Mouse (Mus musculus) G1E-ER4 (cell line): ENCODE data around the gene Col6a3. TPM values are rescaled to one million over a fixed set of nuclear protein-coding genes. Genes with fewer than 3 reads are reported as not detected.

Experiments used
- GATA1 ChIP-seq: IDR thresholded peaks from one replicate; pipeline ENCODE4 v1.8.0; 2012; ENCODE audit warnings: low read length, inconsistent platforms
- polyA plus RNA-seq: library from polyadenylated mRNA; stranded (reverse); fragments of >175 nt; gene quantifications from 2 replicates; pipeline ENCODE4 v1.2.3, GENCODE M21; 2012

The Col6a3 gene
- polyA plus RNA-seq, 1 experiment: not detected

DNA sequence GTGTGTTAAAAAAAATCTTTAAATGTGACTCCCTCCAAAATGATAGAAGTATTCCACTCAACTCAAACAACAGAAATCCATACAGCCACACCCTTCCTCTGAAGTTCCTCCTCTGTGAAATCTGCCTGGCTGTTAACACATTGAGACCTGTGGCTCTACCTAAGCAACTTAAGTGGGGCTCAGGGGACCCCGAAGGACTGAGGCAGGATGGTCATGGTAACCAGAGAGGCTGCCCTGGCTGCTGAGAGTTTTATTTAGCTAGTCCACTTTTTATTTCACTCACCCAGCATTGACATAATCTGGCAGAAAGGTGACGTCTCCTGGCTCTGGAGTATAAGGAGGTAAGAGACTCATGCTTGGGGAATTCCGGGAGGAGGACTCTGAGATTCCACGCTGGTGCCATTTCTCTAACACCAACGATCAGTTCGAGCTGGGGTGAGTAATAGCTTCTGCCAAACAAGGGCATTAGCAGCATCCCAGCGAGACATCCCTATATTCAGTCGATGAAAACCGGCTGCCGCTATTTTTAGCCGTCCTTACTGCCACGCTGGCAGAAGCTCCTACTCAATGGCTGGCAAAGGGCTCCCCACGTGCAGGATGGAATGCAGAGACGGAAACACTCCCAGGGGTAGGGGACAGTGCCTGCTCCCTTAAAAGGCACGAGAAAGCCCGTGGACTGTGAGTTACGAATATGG, 89.8 kb downstream of the Col6a3 start:
- no peak for TF ChIP-seq GATA1

DNA sequence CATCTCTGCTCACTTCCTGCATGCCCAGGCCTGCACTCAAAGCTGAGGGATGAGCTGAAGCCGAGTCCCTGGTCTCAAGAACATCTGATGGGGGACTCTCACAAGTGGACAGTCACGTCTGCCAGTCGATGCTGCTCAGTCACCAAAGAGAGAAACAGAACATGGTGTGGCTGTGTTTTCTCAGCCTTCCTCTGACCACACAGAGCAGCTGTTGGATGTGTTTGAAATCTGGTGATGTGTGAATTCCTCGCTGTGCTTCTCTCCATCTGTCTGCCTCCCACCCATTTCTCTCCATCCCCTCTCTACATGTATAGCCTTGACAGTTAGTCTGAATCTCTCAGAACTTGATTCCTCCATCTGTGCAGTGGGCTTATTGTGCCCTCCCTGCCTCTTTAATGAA, 92.5 kb downstream of the Col6a3 start:
- TF ChIP-seq GATA1: no peak

DNA sequence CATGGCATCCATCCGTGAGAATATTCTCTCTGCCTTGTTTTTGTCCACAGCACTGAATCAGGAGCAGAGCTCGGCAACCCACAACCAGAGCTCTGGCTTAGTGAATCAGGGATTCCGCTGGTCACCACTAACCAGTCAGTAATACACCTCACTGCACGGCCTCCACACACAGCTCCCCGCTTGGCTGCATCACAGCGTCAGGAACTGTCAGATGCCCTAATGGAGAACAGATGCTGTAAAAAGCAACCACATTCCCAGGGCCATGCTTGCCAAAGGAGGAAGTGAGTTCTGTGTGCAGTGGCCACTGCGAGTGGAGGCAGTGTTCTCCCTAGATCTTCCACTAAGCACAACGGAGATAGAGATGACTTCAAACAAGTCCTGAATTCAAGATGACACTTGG, 93.6 kb downstream of the Col6a3 start:
- TF ChIP-seq GATA1: no peak

DNA sequence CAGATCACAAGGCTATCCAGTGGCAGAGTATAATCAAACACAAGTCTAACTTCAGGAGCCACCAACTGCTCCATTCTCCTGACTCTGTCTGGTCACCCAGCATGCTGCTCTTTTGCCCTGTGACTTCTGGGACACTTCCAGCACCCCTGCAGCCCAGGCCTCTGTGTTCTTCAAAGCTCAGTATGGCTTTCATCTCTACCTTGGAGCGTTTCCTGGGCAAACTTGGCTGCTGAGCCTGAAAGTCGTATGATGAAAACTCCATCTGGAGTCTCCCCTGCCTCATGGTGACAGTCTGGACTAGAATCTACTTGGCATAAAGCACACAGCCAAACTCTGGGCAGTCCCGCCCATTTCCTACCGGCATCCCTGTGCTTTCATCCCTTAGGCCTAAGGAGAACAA, 95.2 kb downstream of the Col6a3 start:
- no peak for TF ChIP-seq GATA1

DNA sequence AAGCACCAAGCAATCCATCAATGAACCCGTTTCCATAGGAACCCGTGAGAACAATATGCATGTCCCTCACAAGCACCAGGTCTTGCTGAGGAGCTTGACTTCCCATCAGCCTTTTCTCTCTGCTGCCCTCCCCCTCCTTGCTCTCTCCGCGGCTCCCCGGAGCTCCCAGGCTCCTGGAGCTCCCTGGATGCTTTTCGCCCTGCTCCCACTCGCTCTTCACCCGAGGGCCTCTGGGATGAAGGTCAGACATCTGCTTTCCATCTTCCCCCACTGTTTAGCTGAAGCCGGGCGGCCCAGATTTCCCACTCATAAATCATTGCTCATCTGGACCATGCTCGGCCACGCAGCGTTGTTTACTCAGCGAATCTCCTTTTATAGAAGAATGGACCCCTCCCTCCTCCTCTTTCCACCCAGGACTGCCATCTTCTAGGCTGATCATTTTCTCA, 99.8 kb downstream of the Col6a3 start:
- no peak for TF ChIP-seq GATA1

DNA sequence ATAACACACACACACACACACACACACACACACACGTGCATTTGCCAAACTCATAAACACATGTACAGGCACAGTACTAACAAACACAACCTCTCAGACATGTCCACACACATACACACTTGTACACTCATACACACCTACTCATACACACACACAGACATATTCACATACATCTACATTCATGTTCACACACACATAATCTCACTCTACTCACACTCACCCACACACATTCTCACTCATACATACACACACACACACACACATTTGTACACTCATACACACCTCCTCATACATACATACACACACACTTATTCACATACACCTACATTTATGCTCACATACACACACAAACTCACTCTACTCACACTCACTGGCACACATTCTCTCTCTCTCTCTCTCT, 100.3 kb downstream of the Col6a3 start:
- no peak for TF ChIP-seq GATA1

DNA sequence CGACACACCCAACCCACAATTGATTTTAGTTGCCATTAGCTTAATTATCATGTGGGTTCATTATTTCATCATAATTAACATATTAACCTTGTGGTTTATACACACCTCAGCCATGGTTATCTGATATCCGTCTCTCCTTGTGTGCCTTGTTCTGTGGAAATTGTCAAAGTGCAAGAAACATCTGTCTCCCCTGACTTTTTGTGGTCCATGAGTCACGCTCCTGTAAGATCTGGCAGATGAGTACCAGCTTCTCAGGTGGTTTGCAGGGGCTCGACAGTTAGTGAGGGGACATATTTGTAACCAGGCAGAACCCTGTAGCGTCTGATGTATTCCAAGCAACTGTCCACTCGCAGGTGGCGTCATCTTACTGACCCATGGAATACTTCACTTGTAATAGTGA, 101.1 kb downstream of the Col6a3 start:
- TF ChIP-seq GATA1: no peak

DNA sequence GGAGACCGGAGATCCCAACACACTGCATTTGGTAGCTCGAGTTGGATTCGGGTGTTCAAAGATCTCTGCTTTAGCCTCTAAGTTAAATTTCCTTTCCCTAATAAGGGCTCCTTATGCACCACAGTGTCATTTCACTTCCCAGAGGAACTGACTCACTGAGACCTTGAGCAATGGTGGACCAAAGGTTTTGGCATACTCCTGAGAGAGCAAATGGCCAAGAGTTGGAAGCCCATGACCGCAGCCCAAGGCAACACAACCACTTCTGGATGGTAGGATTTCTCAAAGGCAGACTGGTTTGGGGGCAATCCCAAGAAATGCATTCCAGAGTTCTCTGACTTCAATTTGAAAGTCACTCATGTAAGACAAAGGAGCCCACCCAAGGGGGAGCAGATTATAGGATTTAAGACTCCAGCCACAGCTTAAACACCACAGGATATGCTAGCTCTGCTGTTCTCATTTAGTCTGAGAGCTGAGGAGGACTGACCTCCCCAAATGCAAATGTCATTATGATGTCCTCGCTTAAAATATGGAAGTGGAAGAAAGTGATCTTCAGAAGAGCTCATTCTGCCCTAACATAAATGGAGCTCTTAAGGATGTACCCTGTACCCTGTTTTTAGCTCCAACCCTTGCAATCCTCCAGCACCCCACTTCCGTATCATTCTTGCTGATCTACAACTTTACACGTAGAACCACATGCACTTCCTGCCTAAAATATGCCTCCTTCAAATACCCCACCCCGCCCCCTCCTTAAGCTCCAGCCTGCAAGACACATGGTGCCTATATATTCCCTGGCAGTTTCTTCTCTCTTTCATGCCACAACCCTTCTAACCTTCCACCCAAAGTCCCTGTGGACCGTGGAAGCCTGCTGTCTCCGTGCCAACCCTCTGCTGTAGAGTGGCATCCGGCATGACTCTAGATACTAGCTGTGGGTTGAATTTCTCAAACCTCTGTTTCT, 103.3 kb downstream of the Col6a3 start:
- TF ChIP-seq GATA1: no peak

DNA sequence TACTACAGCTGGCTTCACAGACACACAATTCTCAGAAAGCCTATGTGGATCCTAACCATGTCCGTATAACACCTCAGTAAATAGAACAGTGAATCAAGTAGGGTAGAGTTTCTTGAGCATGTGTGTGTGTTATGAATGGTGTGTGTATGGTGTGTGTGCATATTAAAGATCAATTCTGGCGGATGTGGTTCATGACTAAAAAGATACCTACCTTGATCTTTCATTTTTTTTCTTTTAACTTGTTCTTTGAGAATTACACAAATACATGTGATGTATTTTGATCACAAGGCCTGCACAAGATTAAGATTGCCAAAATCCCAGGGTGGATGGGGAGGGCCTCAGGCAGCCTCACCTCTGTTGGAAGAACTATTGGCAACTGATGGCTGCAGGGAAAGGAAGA, 104.9 kb downstream of the Col6a3 start:
- no peak for TF ChIP-seq GATA1

DNA sequence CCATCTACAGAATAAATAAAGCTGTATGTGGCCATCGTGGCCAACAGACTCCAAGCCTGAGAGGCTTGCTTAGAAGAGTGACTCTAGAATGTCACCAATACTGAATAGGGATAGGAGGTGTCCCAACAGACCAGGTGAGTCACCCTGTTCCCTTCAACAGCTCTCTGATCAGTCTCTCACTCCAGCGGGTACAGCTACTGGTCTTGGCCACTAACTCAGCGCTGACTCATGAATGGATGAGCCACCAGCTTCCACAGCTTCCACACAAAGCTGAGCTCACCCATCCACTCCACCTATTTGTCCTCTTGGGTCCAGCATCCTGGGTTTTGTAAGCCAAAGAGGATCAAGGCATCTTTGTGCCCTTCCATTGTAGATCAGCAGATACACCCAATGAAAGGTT, 114.3 kb downstream of the Col6a3 start:
- no peak for TF ChIP-seq GATA1

DNA sequence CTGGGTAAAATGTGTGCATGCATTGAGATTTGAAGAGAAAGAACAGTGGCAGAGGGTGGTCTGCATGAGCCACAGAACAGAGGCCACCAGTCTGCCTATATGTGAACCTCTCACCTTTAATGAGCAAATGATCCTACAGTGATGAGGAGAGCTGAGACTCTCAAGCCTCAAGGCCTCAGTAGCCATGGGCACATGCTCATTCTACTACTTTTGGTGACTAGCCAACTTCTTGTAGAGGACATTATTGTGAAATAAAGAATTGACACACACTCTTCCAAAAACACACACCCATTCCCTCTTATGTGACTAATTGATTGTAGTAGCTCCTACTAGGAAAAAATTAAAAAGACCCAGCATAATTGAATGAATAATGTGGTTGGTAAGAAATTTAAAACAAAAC, 120.0 kb downstream of the Col6a3 start:
- TF ChIP-seq GATA1: no peak

DNA sequence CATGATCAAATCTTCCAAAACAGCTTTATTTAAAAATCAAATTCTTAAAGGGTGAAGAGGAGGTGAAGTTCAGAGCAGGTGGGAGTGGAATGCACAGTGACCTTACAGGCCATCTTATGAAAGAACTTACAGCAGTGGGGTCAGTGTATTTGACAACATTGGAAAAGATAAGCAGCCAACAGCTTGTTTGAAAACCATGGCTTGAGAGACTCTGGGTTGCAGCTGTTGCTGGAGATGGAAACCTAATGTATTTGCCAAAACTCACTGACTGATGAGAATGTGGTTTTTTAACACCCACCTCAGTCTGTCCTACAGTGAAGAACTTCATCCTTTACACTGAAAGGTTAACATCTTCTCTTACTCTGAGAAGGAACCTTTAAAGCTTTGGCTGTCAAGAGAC, 120.4 kb downstream of the Col6a3 start:
- TF ChIP-seq GATA1: no peak

DNA sequence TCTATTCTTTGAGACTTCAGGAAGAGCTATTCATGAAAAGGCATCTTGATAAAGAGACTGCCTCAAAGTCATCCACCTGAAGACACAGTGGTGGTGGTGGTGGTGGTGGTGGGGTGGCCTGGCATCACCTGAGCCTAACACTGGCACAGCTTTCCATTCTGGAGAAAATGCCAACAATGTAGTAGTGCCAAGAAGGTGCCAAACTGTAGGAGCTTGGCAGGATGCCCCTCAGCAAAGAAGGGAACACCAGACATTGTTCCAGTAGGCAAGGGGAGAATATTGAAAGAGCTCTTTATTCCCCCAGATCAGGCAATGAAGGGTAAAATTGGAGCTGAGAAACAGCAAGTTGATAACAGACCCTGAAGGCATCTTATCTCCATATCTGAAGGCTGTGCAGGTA, 121.8 kb downstream of the Col6a3 start:
- TF ChIP-seq GATA1: no peak

DNA sequence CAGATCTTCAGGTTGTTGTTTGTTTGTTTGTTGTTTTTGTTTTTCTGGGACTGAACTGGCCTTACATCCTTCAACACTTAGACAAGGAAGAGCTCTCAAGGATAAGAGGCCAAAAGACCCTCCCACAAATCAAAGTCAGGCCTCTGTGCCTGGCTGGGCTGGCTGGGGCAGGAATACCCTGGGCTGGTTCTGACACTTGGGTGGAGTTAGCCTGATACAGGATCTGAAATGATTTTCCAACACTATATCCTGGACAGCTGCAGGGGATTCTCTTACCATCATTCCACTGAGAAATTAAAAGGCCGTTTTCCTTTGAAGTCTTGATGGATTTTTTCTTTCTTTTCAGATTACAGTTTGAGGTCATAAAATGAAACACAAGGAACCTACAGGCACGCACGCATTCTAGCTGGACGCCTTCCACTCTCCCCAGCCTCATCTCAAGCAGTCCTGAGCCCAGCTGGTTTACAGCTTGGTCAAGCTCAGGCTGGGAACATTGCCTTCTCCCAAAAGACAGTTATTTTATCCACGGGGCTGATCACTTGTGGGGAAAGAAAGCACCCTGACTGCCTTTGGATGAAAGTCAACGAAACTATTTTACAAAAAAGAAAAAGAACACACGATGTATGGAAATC, 123.0 kb downstream of the Col6a3 start:
- TF ChIP-seq GATA1: no peak

DNA sequence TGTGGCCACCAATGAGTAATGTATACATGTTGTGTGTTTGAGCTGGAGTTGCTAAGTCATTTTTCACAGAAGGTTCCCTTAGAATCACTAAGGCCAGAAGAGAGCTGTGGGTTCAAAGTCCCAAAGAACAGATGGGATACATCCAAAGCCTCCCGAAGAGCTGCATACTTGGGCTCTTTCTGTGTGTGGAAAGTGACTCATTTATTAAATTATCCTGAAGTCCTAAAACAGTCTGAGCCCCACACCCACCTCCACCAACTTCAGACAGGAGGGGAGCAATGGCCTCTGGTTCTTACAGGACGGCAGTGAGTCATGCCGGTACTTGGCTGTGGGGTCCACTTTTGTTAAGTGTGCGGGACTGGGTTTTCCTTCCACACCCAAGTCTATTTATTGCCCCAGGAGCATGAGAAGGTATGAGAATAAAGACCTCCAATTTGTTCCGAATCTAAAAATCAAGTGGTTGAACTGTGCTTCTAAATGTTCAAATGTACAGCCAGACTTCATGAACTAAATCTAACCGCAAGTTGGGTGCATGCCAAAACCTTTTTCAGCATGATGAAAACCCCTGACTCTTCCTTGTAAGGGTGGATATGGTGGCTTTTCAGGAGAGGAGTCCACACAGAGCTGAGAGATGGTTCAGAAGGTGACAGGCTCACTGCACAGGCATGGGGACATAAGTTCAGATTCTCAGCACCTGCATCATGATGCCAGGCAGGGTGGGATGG, 124.8 kb downstream of the Col6a3 start:
- TF ChIP-seq GATA1: no peak

DNA sequence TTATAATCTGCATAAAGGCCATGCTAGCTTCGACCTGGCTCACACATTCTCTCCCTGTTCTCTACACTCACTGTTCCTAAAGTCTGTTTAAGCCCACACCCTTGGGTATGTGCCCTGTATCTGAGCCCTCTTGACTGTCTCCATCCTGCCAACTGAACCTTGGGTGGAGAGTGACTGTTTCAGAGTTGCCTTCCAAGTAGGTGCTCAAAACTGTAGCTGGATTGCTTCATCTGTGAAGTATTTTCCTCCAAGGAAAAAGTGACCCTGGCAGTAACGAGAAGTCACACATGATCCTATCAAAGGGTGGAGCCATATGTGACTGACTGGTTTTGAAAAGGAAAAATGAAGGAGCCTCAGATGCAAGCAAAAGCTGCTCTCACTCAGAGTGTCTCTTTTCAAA, 127.5 kb downstream of the Col6a3 start:
- TF ChIP-seq GATA1: no peak

Other genes with a start within 250 kb of the Col6a3 start
- 44.0 and 63.8 TPM in 2 replicates for gene Cops8, start 241.0 kb downstream of the Col6a3 start, polyA plus RNA-seq
- gene Mlph, start 71.1 kb upstream of the Col6a3 start, polyA plus RNA-seq: not detected in 2 replicates
- gene Prlh, start 109.1 kb upstream of the Col6a3 start, polyA plus RNA-seq: not detected in 2 replicates
- not detected in 2 replicates for gene Rab17, start 125.7 kb upstream of the Col6a3 start, polyA plus RNA-seq
- gene Lrrfip1, start 154.8 kb upstream of the Col6a3 start, polyA plus RNA-seq: not detected in 2 replicates